Mouse (Mus musculus) limb, embryonic 13.5 days (tissue): ENCODE measurements around the gene Tmem39b. TPM values are rescaled to one million over a fixed set of nuclear protein-coding genes. Genes with fewer than 3 reads are reported as not detected.
"Not testable (repeated sequence)": the region's sequence is repeated elsewhere in the genome, so short reads cannot be mapped to it uniquely, and the experiment has no call there.

Experiments used
- ATAC-seq: fragments of 200-750 bp; cut with Nextera tagmentation; 2 replicates; pipeline ENCODE4 v1.8.0; 2017; ENCODE audit warnings: low read depth, moderate number of reproducible peaks, moderate TSS enrichment; ENCODE audit not compliant: low FRiP score
- H3K27ac ChIP-seq: fragments of 300-500 bp; sonication (generic); 2 replicates; pipeline ENCODE4 v1.5.1; 2015; ENCODE audit warnings: inconsistent platforms, mild to moderate bottlenecking, moderate library complexity
- H3K27me3 ChIP-seq: fragments of 300-500 bp; sonication (generic); 2 replicates; pipeline ENCODE4 v1.6.1; 2015; ENCODE audit warnings: mild to moderate bottlenecking, inconsistent platforms
- H3K36me3 ChIP-seq: fragments of 300-500 bp; sonication (generic); 2 replicates; pipeline ENCODE4 v1.6.1; 2015; ENCODE audit warnings: inconsistent platforms, mild to moderate bottlenecking, moderate library complexity
- H3K4me1 ChIP-seq: fragments of 300-500 bp; sonication (generic); 2 replicates; pipeline ENCODE4 v1.6.1; 2015; ENCODE audit warnings: inconsistent platforms
- H3K4me2 ChIP-seq: fragments of 300-500 bp; sonication (generic); replicated peaks from 2 replicates; pipeline ENCODE4 v1.6.1; 2015; ENCODE audit warnings: inconsistent platforms, mild to moderate bottlenecking, moderate library complexity
- H3K4me3 ChIP-seq: fragments of 300-500 bp; sonication (generic); 2 replicates; pipeline ENCODE4 v1.5.1; 2015; ENCODE audit warnings: moderate library complexity, mild to moderate bottlenecking, inconsistent platforms
- H3K9ac ChIP-seq: fragments of 300-500 bp; sonication (generic); 2 replicates; pipeline ENCODE4 v1.6.1; 2015; ENCODE audit warnings: mild to moderate bottlenecking, inconsistent platforms
- H3K9me3 ChIP-seq: fragments of 300-500 bp; sonication (generic); 2 replicates; pipeline ENCODE4 v1.6.1; 2016; ENCODE audit warnings: inconsistent platforms
- WGBS: fragments of 180-500 bp; shearing (Covaris S2); methylation state at CpG from one replicate; pipeline ENCODE4 v1.1.7; 2015; 5-methylcytosine and 5-hydroxymethylcytosine counted together
- polyA plus RNA-seq: library from polyadenylated mRNA; unstranded; fragments of >200 nt; fragmentation: Nextera tagmentation; extraction: Ambion mirVana; gene quantifications from 2 replicates; pipeline ENCODE4 v1.2.1, GENCODE M21; 2015

The Tmem39b gene
- polyA plus RNA-seq, 1 experiment from 2014 or later = 14.4 TPM

DNA sequence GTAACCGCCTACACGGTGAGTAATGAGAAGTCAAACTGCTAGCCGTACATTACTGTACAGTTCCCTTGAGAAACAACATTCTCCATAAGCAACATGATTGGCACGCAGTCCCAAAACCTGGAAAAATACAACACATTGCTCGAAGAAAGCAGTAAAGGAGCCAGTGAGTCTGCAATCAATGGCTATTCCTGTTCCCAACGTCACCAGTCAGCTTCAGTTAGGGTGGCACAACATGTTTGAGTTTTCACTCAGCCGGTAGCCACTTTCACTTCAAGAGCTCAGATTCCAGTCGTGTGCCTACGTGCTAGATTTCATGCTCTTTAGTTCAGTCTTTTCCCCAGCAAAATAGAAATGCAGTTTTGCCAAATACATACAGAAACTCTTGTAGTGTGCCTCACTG, 19.7 kb upstream of the Tmem39b start:
- ATAC-seq = no peak
- Histone ChIP-seq H3K4me1 (no peaks in the 10 kb centered on the region), H3K9ac (no peak overlapping the region), H3K27me3 (no peaks in the 10 kb centered on the region), H3K27ac (no peak overlapping the region; the same call in 1 of the 2 replicates), H3K4me3 (no peak overlapping the region), H3K36me3 (peaks cover 84% of the 10 kb centered on the region), H3K4me2 (no peak overlapping the region), H3K9me3 (no peaks in the 10 kb centered on the region)
- 88% methylated on average over 9 of the region's 9 CpGs for WGBS

DNA sequence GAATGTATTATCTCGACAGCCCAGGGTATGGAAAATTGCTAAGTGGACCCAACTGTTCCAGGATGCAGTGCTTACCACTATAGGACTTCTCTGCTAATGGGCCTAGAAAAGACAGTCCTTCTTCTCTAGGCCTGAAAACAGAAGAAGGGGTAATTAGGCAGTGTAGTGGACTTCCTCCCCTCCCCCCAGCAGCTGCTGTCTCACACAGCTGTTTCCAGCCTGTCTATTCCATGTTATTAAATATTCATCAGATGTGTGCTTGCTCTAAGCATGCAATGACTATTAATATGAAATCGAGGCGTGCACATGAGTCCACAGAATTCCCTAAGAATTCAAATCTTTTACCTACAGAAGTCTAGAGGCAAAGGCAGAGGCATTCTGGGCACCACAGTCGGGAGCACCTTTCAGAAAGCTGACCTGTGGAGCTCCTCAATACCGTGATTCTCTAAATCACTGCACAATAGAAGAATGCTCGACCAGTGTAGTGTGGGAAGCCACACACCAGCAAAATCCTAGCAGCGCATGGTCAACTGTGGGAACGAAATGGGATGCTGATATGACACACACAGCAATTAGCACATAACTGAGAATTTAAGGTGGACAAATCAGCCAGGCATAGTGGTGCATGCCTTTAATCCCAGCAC, 13.0 kb upstream of the Tmem39b start:
- Histone ChIP-seq H3K27me3 (no peaks in the 10 kb centered on the region), H3K9me3 (no peaks in the 10 kb centered on the region), H3K4me3 (no peak overlapping the region), H3K27ac (no peak overlapping the region; the same call in 1 of the 2 replicates), H3K4me2 (no peak overlapping the region), H3K4me1 (no peaks in the 10 kb centered on the region), H3K9ac (no peak overlapping the region), H3K36me3 (peaks cover 95% of the 10 kb centered on the region)
- no peak for ATAC-seq
- WGBS = 80% methylated on average over 8 of the region's 8 CpGs

DNA sequence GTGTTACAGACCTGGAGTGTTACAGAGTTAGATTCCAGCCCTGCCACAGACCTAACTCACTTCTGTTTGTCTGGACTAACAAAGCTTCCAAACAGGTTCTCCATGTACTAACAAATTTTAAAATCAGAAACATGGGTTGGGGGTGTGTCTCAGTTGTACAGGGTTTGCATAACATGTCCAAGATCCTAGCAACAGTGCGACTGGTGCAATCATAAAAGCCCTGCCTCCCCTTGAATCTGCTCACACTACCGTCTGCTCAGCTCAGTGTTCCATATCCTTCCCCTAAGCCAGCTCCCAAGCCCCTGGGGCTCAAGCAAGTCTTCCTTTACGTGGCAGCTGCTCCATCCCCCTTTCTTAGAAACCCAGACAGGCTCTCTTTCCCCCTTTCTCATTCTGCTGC, 10.1 kb upstream of the Tmem39b start:
- no peak for ATAC-seq
- Histone ChIP-seq H3K27ac (peak overlapping the region; percentile 33; the same call in 1 of the 2 replicates), H3K36me3 (peaks cover 87% of the 10 kb centered on the region), H3K4me1 (peaks cover 28% of the 10 kb centered on the region), H3K9me3 (no peaks in the 10 kb centered on the region), H3K4me3 (no peak overlapping the region), H3K9ac (no peak overlapping the region), H3K27me3 (no peaks in the 10 kb centered on the region), H3K4me2 (no peak overlapping the region)
- WGBS = 66% methylated on average over 3 of the region's 3 CpGs

DNA sequence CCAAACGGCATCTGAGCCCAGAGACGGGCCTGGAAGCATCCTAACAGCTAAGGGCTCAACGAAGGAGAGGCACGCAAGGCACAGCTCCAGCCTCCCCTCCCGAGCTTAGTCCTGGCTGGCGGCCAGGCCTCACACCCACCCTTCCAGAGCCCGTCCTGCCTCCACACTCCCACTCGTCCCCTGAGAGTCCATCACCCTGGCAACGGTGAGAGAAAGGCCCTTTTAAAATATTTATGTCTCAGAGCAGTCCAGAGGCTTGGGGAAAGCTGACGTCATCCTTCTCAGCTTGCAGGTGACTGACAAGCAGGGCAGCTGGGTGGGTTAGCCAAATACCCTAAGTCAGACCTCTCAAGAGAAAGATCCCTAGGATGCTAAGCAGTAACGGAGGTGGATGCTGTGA, 5.8 kb upstream of the Tmem39b start:
- Histone ChIP-seq H3K9ac (peak overlapping the region; percentile 43; the same call in 1 of the 2 replicates), H3K27ac (peak overlapping the region; percentile 88), H3K4me1 (peaks cover 57% of the 10 kb centered on the region), H3K27me3 (no peaks in the 10 kb centered on the region), H3K36me3 (peaks cover 44% of the 10 kb centered on the region), H3K4me3 (no peak overlapping the region), H3K4me2 (peak overlapping the region; percentile 27), H3K9me3 (no peaks in the 10 kb centered on the region)
- 10% methylated on average over 11 of the region's 11 CpGs for WGBS
- peak; percentile 91 for ATAC-seq

DNA sequence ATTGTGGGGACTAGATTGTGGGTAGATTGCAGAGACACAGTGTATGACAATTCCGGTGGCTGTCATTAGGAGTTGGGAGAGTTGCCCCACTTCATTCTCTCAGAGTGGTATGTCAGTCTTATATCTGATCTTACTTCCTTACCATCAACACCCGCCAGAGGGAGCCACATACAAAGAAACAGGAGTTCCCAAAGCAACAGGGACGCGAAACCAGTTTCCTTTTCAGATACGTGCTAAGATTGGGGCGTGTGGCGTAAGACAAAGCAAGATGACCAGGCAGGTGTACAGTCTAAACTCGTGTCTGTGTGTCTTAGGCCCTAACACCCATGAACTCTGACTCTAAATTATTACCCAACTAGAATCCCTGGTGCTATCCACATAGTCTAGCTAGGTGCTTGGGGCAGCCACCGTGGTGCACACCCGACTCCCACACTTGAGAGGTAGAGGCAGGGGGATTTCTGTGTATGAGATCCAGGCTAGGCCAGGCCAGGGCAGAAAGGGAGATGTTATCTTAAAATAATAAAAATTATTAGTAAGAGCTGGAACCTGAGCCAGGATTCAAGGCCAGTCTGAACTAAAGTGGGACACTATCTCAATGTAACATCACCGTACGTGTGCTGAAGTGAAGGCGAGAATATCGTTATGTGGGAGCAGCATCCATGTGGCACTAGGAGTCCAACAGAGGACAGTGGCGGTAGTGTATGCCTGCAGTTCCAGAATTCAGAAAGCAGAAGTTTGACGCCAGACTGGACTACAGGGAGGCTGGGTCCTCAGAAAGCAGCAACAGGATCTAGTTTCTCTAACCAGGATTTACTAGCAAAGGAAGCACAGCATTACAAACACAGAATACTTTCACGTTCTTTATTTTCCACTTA, 5.1 kb upstream of the Tmem39b start:
- ATAC-seq = 0 out of 2 replicates have a peak, but pooled peaks have one; percentile 7
- H3K9me3 ChIP-seq = no peaks in the 10 kb centered on the region
- peaks cover 60% of the 10 kb centered on the region for H3K4me1 ChIP-seq
- H3K4me2 ChIP-seq = peak overlapping the region; percentile 27
- no peak overlapping the region for H3K4me3 ChIP-seq
- no peaks in the 10 kb centered on the region for H3K27me3 ChIP-seq
- 51% methylated on average over 17 of the region's 17 CpGs for WGBS
- H3K36me3 ChIP-seq = peaks cover 36% of the 10 kb centered on the region
- H3K9ac ChIP-seq = peak overlapping the region; percentile 43; the same call in 1 of the 2 replicates
- peak overlapping the region; percentile 88 for H3K27ac ChIP-seq

DNA sequence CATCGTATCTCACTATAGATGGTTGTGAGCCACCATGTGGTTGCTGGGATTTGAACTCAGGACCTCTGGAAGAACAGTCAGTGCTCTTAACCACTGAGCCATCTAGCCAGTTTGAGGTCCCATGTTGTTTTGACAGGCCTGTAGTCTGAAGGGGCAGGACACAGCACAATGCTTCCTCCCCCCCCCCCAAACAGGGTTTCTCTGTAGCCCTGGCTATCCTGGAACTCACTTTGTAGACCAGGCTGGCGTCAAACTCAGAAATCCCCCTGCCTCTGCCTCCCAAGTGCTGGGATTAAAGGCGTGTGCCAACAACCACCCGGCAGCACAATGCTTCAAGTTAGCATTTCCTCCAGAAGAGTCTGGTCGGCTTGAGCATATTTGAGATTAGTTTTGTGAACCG, 4.0 kb upstream of the Tmem39b start:
- not testable (repeated sequence) for H3K27me3 ChIP-seq, ATAC-seq, H3K9ac ChIP-seq, H3K4me3 ChIP-seq, H3K4me2 ChIP-seq, H3K9me3 ChIP-seq
- Histone ChIP-seq H3K27ac (peak overlapping the region; percentile 0; the same call in 1 of the 2 replicates), H3K4me1 (peaks cover 63% of the 10 kb centered on the region), H3K36me3 (peaks cover 26% of the 10 kb centered on the region)
- 89% methylated on average over 6 of the region's 6 CpGs for whole genome bisulfite sequencing

DNA sequence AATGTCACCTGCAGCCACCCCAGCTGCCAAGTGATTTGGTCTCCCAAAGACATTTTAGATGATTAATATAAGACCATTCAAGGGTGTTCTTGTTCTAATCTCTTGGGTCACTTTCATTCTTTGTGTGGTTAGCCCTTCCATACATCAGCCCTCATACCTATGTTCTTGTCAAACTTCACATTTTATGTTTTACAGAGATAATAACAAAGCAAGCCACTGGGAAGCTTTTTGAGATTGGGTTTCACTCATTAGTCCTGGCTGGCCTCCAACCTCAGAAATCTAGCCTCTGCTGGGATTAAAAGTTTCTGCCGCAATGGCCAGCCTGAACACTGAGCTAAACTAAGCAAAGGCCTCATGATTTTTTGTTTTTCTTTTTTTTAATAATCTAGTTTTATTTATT, 3.6 kb upstream of the Tmem39b start:
- Histone ChIP-seq H3K9me3 (no peaks in the 10 kb centered on the region), H3K36me3 (peaks cover 21% of the 10 kb centered on the region), H3K4me1 (peaks cover 67% of the 10 kb centered on the region), H3K9ac (no peak overlapping the region), H3K4me3 (no peak overlapping the region), H3K4me2 (no peak overlapping the region), H3K27ac (0 out of 2 replicates have a peak overlapping the region, but pooled peaks have one; percentile 15), H3K27me3 (no peaks in the 10 kb centered on the region)
- ATAC-seq = no peak
- WGBS = 67% methylated on average over 1 of the region's 1 CpGs

DNA sequence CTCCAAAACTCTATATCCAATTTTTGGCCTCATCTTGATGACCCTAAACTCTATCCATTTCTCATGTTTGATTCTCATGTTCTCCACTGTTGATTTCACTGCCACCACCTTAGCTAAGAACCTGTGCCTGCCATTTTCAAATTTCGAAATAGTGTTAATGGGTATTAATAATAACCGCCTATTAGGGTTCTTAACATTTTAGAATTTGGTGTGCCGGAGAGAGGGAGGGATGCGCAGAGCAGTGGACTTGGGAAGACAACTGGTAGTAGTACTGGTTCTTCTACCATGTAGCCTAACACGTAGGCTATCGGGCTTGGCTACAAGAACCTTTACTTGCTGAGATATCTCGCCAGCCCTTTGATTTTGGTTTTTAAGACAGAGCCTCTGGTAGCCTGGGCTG, 553 bp upstream of the Tmem39b start:
- peaks cover 21% of the 10 kb centered on the region for H3K36me3 ChIP-seq
- no peaks in the 10 kb centered on the region for H3K27me3 ChIP-seq
- H3K27ac ChIP-seq = peak overlapping the region; percentile 80
- H3K9ac ChIP-seq = peak overlapping the region; percentile 79
- 83% methylated on average over 7 of the region's 7 CpGs for WGBS
- no peaks in the 10 kb centered on the region for H3K9me3 ChIP-seq
- peak overlapping the region; percentile 73 for H3K4me2 ChIP-seq
- H3K4me3 ChIP-seq = peak overlapping the region; percentile 66
- peaks cover 47% of the 10 kb centered on the region for H3K4me1 ChIP-seq
- no peak for ATAC-seq

DNA sequence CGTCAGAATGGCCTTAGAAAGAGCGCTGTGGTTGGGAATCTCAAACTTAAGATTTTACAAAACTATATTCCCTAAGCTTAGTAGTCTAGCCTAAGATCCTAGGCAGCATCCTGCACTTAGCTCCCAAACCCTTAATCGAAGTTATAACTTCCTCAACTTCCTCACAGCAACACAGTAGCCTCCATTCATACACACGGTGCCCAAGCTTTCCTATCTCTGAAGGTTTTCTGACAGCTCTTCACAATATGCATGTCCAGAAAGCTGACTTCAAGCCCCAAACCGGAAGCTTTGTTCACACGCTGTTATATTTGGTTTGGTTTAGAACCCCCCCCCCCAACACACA, 852 bp downstream of the Tmem39b start:
- 26% methylated on average over 6 of the region's 6 CpGs for WGBS
- H3K4me1 ChIP-seq = peaks cover 34% of the 10 kb centered on the region
- no peaks in the 10 kb centered on the region for H3K9me3 ChIP-seq
- peak overlapping the region; percentile 66 for H3K4me3 ChIP-seq
- H3K4me2 ChIP-seq = peak overlapping the region; percentile 73
- H3K9ac ChIP-seq = peak overlapping the region; percentile 79
- H3K27ac ChIP-seq = no peak overlapping the region
- ATAC-seq = no peak
- peaks cover 35% of the 10 kb centered on the region for H3K36me3 ChIP-seq
- no peaks in the 10 kb centered on the region for H3K27me3 ChIP-seq

DNA sequence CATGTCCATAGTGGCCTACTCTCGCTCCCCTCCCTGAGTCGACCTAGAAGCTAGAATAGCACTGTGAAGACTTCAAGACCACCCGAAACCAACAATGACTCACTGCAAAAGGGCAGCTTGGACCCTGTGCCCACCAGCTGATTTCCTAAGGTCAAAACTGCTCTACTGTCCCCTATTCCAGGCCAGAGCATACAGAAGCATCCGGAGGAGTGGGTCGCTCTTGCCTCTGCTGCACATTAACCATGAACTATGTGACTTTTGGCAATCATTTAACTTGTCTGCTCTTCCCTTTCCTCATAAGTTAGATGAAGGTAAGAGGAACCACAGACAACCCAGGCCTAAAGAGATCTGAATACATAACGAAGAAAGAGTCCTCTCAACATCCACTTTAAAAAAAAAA, 12.1 kb downstream of the Tmem39b start:
- 95% methylated on average over 6 of the region's 6 CpGs for WGBS
- ATAC-seq = no peak
- H3K4me1 ChIP-seq = no peaks in the 10 kb centered on the region
- peaks cover 92% of the 10 kb centered on the region for H3K36me3 ChIP-seq
- no peaks in the 10 kb centered on the region for H3K27me3 ChIP-seq
- H3K9me3 ChIP-seq = no peaks in the 10 kb centered on the region
- no peak overlapping the region for H3K4me2 ChIP-seq
- no peak overlapping the region for H3K9ac ChIP-seq
- no peak overlapping the region for H3K4me3 ChIP-seq
- no peak overlapping the region for H3K27ac ChIP-seq

DNA sequence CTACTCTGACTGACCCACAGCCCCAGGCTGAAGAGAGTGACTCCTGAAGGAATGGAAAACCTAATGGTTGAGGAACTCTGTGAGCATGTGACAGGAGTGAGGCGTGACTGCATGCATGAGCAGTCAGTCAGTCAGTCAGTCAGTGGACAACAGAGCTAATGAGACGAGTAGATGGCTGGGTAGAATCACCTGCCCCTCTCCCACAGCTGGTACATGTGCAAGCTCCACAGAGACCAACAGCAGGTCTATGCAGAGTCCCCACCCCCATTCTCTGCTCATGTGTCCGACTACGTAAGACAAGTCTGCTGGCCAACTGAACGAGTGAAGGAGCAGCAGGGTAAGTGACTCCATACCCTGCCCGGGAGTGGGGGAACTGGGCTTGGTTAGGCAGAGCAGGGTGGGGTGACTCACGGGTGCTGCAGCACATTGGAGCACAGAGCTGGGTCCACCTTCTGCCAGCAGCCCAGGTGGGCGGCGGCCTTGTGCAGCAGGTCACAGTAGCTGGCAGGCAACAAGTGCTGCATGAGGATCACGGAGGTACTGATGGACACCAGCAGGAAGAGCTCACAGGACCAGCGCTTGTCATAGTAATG, 12.6 kb downstream of the Tmem39b start:
- 91% methylated on average over 11 of the region's 11 CpGs for WGBS
- no peak for ATAC-seq
- Histone ChIP-seq H3K9ac (no peak overlapping the region), H3K4me2 (no peak overlapping the region), H3K4me3 (no peak overlapping the region), H3K4me1 (no peaks in the 10 kb centered on the region), H3K9me3 (no peaks in the 10 kb centered on the region), H3K27ac (no peak overlapping the region), H3K27me3 (no peaks in the 10 kb centered on the region), H3K36me3 (peaks cover 92% of the 10 kb centered on the region)

DNA sequence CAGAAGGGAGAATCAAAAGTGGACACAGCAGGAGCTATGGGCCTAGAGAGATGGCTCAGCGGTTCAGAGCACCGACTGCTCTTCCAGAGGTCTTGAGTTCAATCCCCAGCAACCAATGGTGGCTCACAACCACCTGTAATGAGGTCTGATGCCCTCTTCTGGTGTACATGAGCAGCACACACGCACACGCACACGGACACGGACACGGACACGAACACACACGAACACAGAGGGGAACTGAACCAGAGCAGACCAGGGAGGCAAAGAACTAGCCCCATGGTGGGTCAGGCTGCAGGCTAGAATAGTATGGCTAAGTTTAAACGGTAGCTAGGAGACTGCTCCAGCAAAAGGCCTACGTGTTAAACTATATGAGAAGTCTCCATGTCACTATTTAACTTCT, 14.8 kb downstream of the Tmem39b start:
- no peaks in the 10 kb centered on the region for H3K27me3 ChIP-seq
- H3K36me3 ChIP-seq = peaks cover 94% of the 10 kb centered on the region

More for the DNA sequence above, 14.8 kb downstream of the Tmem39b start:
- Histone ChIP-seq H3K4me3 (no peak overlapping the region), H3K9me3 (no peaks in the 10 kb centered on the region), H3K4me2 (no peak overlapping the region), H3K9ac (no peak overlapping the region), H3K27ac (no peak overlapping the region), H3K4me1 (no peaks in the 10 kb centered on the region)
- 94% methylated on average over 11 of the region's 11 CpGs for WGBS
- no peak for ATAC-seq
